Mouse (Mus musculus) heart, embryonic 13.5 days (tissue): ENCODE measurements at regions not wholly inside any gene's neighbourhood (a gene's known extent, or its start where the extent isn't known, plus 50 kb on each side); places are given as distances from the start of the nearest gene placed in this dataset.

Experiments
- ATAC-seq: fragments of 200-750 bp; cut with Nextera tagmentation; 2 replicates; pipeline ENCODE4 v1.8.0; 2017; ENCODE audit warnings: moderate TSS enrichment; ENCODE audit not compliant: insufficient number of reproducible peaks, low FRiP score, low TSS enrichment; ENCODE audit errors: extremely low read depth
- H3K27ac ChIP-seq: fragments of 300-500 bp; sonication (generic); replicated peaks from 2 replicates; pipeline ENCODE4 v1.5.1; 2015; ENCODE audit warnings: moderate library complexity, mild to moderate bottlenecking, inconsistent platforms
- H3K27me3 ChIP-seq: fragments of 300-500 bp; sonication (generic); replicated peaks from 2 replicates; pipeline ENCODE4 v1.6.1; 2015; ENCODE audit warnings: mild to moderate bottlenecking, inconsistent platforms
- H3K36me3 ChIP-seq: fragments of 300-500 bp; sonication (generic); 2 replicates; pipeline ENCODE4 v1.6.1; 2015; ENCODE audit warnings: mild to moderate bottlenecking, inconsistent platforms
- H3K4me1 ChIP-seq: fragments of 300-500 bp; sonication (generic); 2 replicates; pipeline ENCODE4 v1.6.1; 2015; ENCODE audit warnings: inconsistent platforms
- H3K4me2 ChIP-seq: fragments of 300-500 bp; sonication (generic); 2 replicates; pipeline ENCODE4 v1.6.1; 2015; ENCODE audit warnings: inconsistent platforms, mild to moderate bottlenecking, moderate library complexity
- H3K4me3 ChIP-seq: fragments of 300-500 bp; sonication (generic); 2 replicates; pipeline ENCODE4 v1.5.1; 2015; ENCODE audit warnings: moderate library complexity, mild to moderate bottlenecking, inconsistent platforms
- H3K9ac ChIP-seq: fragments of 300-500 bp; sonication (generic); 2 replicates; pipeline ENCODE4 v1.6.1; 2015; ENCODE audit warnings: inconsistent platforms, mild to moderate bottlenecking, moderate library complexity
- H3K9me3 ChIP-seq: fragments of 300-500 bp; sonication (generic); 2 replicates; pipeline ENCODE4 v1.6.1; 2016; ENCODE audit warnings: inconsistent platforms
- WGBS: fragments of 180-500 bp; shearing (Covaris S2); methylation state at CpG from one replicate; pipeline ENCODE4 v1.1.7; 2015; ENCODE audit warnings: mixed read lengths; 5-methylcytosine and 5-hydroxymethylcytosine counted together

DNA sequence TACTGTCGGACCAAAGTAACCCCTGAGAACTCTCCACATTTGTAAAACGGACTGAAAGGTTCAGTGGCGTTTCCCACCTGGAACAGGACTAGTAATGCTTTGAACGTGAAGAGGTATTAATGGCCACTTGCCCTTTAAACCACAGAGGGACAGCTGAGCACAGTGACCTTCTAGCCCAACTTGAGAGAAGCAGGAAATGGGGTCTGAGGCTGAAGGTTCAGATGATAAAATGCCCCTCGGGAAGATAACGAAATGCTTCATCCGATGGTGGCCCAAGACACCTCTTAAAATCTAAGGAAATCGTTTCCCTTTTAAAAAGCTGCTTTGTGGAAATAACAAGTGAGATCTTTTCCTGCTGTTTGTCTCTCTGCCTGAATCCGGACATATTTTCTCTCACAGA lies 142.7 kb upstream of the Adgrl4 start:
- WGBS = 48% methylated on average over 9 of the region's 9 CpGs
- ATAC-seq = no peak
- H3K27me3 ChIP-seq = no peaks in the 10 kb centered on the region
- no peak overlapping the region for H3K4me3 ChIP-seq
- H3K9ac ChIP-seq = no peak overlapping the region
- H3K27ac ChIP-seq = 0 out of 2 replicates have a peak overlapping the region, but pooled peaks have one; percentile 42
- no peak overlapping the region for H3K4me2 ChIP-seq
- no peaks in the 10 kb centered on the region for H3K36me3 ChIP-seq
- peaks cover 10% of the 10 kb centered on the region for H3K4me1 ChIP-seq
- no peaks in the 10 kb centered on the region for H3K9me3 ChIP-seq

DNA sequence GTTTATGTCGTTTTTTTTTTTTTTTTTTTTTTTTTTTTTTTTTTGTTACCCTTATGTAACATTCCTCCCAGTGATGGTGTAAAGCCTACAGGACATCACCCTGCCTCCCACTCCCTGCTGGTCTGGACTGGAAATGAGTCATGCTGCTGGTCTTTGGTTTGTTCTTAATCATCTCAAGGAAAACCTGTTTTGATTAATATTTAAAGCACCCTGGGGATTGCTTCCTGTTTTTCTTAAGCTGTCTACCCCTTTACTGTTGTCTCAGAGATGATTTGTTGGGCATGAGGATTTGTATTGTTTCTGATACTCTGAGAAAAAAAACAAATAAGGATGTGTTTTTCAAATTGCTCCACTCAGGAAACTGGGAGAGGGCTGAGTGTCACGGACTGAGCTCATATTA lies 139.4 kb upstream of the Adgrl4 start:
- H3K9me3 ChIP-seq = no peaks in the 10 kb centered on the region
- ATAC-seq = no peak
- H3K27ac ChIP-seq = no peak overlapping the region
- H3K4me2 ChIP-seq = no peak overlapping the region
- H3K9ac ChIP-seq = no peak overlapping the region
- no peak overlapping the region for H3K4me3 ChIP-seq
- H3K27me3 ChIP-seq = no peaks in the 10 kb centered on the region
- whole genome bisulfite sequencing = 53% methylated on average over 2 of the region's 2 CpGs
- no peaks in the 10 kb centered on the region for H3K36me3 ChIP-seq
- peaks cover 10% of the 10 kb centered on the region for H3K4me1 ChIP-seq

GRCm38 (mm10) chr3:151305402-151305801 lies 132.3 kb upstream of the Adgrl4 start:
- Histone ChIP-seq H3K36me3 (no peaks in the 10 kb centered on the region), H3K4me2 (no peak overlapping the region), H3K4me3 (no peak overlapping the region), H3K27ac (no peak overlapping the region), H3K9me3 (no peaks in the 10 kb centered on the region), H3K9ac (no peak overlapping the region), H3K27me3 (no peaks in the 10 kb centered on the region), H3K4me1 (no peaks in the 10 kb centered on the region)
- 84% methylated on average over 4 of the region's 4 CpGs for WGBS
- ATAC-seq = no peak

- no peaks in the 10 kb centered on the region for H3K4me1 ChIP-seq
- WGBS = 44% methylated on average over 4 of the region's 4 CpGs
- H3K36me3 ChIP-seq = no peaks in the 10 kb centered on the region
- no peak overlapping the region for H3K27ac ChIP-seq
- H3K4me2 ChIP-seq = no peak overlapping the region
- no peaks in the 10 kb centered on the region for H3K9me3 ChIP-seq
- no peaks in the 10 kb centered on the region for H3K27me3 ChIP-seq
- no peak overlapping the region for H3K4me3 ChIP-seq
- no peak for ATAC-seq
- H3K9ac ChIP-seq = no peak overlapping the region
Measured at GRCm38 (mm10) chr3:151307975-151308374, 129.7 kb upstream of the Adgrl4 start.

GRCm38 (mm10) chr3:151323835-151324234 lies 113.9 kb upstream of the Adgrl4 start:
- H3K27ac ChIP-seq = no peak overlapping the region
- no peak overlapping the region for H3K4me2 ChIP-seq
- peaks cover 10% of the 10 kb centered on the region; the same call in 1 of the 2 replicates for H3K4me1 ChIP-seq
- no peak overlapping the region for H3K9ac ChIP-seq
- H3K27me3 ChIP-seq = no peaks in the 10 kb centered on the region
- H3K9me3 ChIP-seq = no peaks in the 10 kb centered on the region
- no peak for ATAC-seq
- no peak overlapping the region for H3K4me3 ChIP-seq
- 12% methylated on average over 3 of the region's 3 CpGs for whole genome bisulfite sequencing
- no peaks in the 10 kb centered on the region for H3K36me3 ChIP-seq

GRCm38 (mm10) chr3:151329801-151330200 lies 107.9 kb upstream of the Adgrl4 start:
- H3K4me1 ChIP-seq = peaks cover 13% of the 10 kb centered on the region
- H3K4me2 ChIP-seq = no peak overlapping the region
- no peak for ATAC-seq
- no peak overlapping the region for H3K4me3 ChIP-seq
- H3K27ac ChIP-seq = no peak overlapping the region
- H3K36me3 ChIP-seq = no peaks in the 10 kb centered on the region
- no peaks in the 10 kb centered on the region for H3K9me3 ChIP-seq
- no peaks in the 10 kb centered on the region for H3K27me3 ChIP-seq
- H3K9ac ChIP-seq = no peak overlapping the region
- 87% methylated on average over 4 of the region's 4 CpGs for WGBS

GRCm38 (mm10) chr3:151331906-151332305 lies 105.8 kb upstream of the Adgrl4 start:
- Histone ChIP-seq H3K4me2 (no peak overlapping the region), H3K4me3 (no peak overlapping the region), H3K9ac (no peak overlapping the region), H3K27ac (0 out of 2 replicates have a peak overlapping the region, but pooled peaks have one; percentile 10), H3K4me1 (peaks cover 13% of the 10 kb centered on the region), H3K36me3 (no peaks in the 10 kb centered on the region), H3K27me3 (no peaks in the 10 kb centered on the region), H3K9me3 (no peaks in the 10 kb centered on the region)
- no peak for ATAC-seq
- WGBS = 21% methylated on average over 2 of the region's 2 CpGs

GRCm38 (mm10) chr3:151332317-151332687 lies 105.4 kb upstream of the Adgrl4 start:
- WGBS = 89% methylated on average over 1 of the region's 1 CpGs
- H3K4me3 ChIP-seq = no peak overlapping the region
- ATAC-seq = no peak
- H3K4me1 ChIP-seq = peaks cover 13% of the 10 kb centered on the region
- H3K9me3 ChIP-seq = no peaks in the 10 kb centered on the region
- no peaks in the 10 kb centered on the region for H3K27me3 ChIP-seq
- H3K27ac ChIP-seq = 0 out of 2 replicates have a peak overlapping the region, but pooled peaks have one; percentile 10
- H3K9ac ChIP-seq = no peak overlapping the region
- H3K36me3 ChIP-seq = no peaks in the 10 kb centered on the region
- H3K4me2 ChIP-seq = no peak overlapping the region

DNA sequence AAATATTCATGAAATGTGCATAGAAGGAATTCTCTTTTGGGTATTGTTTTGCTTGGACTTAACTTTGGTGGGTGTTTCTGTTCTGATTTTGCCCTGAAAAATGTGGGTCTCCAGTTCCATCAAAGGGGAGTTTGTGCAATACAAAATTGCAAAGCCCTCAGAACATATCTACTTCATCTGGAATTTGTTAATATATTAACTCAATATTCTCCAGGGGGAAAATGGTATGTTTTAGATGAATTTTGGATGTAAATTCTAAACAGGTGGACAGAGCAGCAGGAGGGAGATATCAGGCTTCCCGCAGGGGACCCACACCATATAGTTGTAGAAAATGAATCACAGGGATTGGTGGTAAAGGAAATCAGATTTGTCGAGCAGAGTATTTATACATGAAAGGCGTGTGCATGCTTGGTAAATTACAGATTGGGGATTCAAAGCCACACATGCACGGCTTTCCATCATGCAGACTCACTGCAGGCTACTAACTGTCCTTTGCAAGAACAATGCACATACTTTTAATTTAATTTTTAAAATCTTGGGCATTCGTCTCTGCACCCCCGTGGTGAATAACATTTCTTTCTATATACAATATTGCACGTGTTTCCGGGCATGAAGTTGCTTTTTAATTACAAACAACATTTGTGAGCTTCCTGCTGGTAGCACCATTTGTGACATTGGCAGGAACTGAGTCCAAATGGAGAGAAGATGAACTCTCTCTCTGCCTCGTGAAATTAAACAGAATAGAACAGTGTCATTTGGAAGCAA lies 104.8 kb upstream of the Adgrl4 start:
- Histone ChIP-seq H3K4me1 (peaks cover 13% of the 10 kb centered on the region), H3K9me3 (no peaks in the 10 kb centered on the region), H3K36me3 (no peaks in the 10 kb centered on the region), H3K9ac (no peak overlapping the region), H3K27me3 (no peaks in the 10 kb centered on the region), H3K4me3 (no peak overlapping the region), H3K27ac (no peak overlapping the region), H3K4me2 (no peak overlapping the region)
- 74% methylated on average over 9 of the region's 9 CpGs for WGBS
- ATAC-seq = no peak

- Histone ChIP-seq H3K27me3 (no peaks in the 10 kb centered on the region), H3K4me1 (peaks cover 13% of the 10 kb centered on the region), H3K4me2 (no peak overlapping the region), H3K4me3 (no peak overlapping the region), H3K36me3 (no peaks in the 10 kb centered on the region), H3K27ac (no peak overlapping the region), H3K9me3 (no peaks in the 10 kb centered on the region), H3K9ac (no peak overlapping the region)
- no peak for ATAC-seq
- 55% methylated on average over 6 of the region's 6 CpGs for WGBS
Measured at GRCm38 (mm10) chr3:151333867-151334341, 103.8 kb upstream of the Adgrl4 start.

- WGBS = 53% methylated on average over 4 of the region's 4 CpGs
- Histone ChIP-seq H3K9me3 (no peaks in the 10 kb centered on the region), H3K27me3 (no peaks in the 10 kb centered on the region), H3K36me3 (no peaks in the 10 kb centered on the region), H3K9ac (no peak overlapping the region), H3K27ac (no peak overlapping the region), H3K4me1 (no peaks in the 10 kb centered on the region), H3K4me2 (no peak overlapping the region), H3K4me3 (no peak overlapping the region)
- no peak for ATAC-seq
Measured at GRCm38 (mm10) chr3:151351481-151352090, 86.1 kb upstream of the Adgrl4 start.

DNA sequence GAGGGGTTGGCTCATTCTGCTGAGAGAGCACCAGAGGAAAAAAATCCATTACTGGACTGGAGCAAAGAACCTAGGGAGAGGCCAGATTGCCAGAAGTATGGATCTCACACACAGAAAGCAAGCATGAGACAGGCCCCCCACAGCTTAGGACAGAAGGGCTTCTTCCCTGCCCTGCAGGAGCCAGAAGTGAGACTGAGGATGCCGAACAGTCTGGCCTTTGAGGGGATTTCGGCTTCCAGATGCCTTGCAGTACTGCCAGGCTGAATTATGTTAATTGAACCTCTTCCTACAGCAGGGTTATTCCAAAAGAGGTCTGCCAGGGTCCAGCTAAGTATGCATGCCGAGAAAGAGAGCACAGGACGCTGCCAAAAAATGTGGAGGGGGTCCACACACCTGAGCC lies 71.4 kb upstream of the Adgrl4 start:
- Histone ChIP-seq H3K36me3 (no peaks in the 10 kb centered on the region), H3K4me3 (no peak overlapping the region), H3K4me1 (no peaks in the 10 kb centered on the region), H3K27ac (no peak overlapping the region), H3K9me3 (peaks cover 4% of the 10 kb centered on the region; the same call in 1 of the 2 replicates), H3K4me2 (no peak overlapping the region), H3K27me3 (no peaks in the 10 kb centered on the region), H3K9ac (no peak overlapping the region)
- 67% methylated on average over 4 of the region's 4 CpGs for WGBS
- no peak for ATAC-seq
